Mouse (Mus musculus): ENCODE measurements at regions not wholly inside any gene's neighbourhood (a gene's known extent, or its start where the extent isn't known, plus 50 kb on each side); places are given as distances from the start of the nearest gene placed in this dataset.
A peak's percentile ranks its signal among the peaks of the same experiment; 100 is the strongest.

- DNase-seq (ENCODE audit: low spot score in 2 of 2): no peak
Observed at GRCm38 (mm10) chr9:90827474-90827873, 534.7 kb upstream of the Zic4 start.

- no peak for DNase-seq (ENCODE audit: low spot score in 2 of 2)
Observed at GRCm38 (mm10) chr9:90828701-90829100, 533.5 kb upstream of the Zic4 start.

GRCm38 (mm10) chr9:90830704-90831103 lies 531.5 kb upstream of the Zic4 start:
- no peak for DNase-seq (ENCODE audit: low spot score in 2 of 2)

- no peak for DNase-seq (ENCODE audit: low spot score in 2 of 2)
Observed at GRCm38 (mm10) chr9:90833743-90834539, 528.3 kb upstream of the Zic4 start.

GRCm38 (mm10) chr9:90838184-90838926 lies 523.9 kb upstream of the Zic4 start:
- no peak for DNase-seq (ENCODE audit: low spot score in 2 of 2)

- no peak for DNase-seq (ENCODE audit: low spot score in 2 of 2)
Observed at GRCm38 (mm10) chr9:90851044-90851443, 511.2 kb upstream of the Zic4 start.

GRCm38 (mm10) chr9:90871636-90872035 lies 490.6 kb upstream of the Zic4 start:
- DNase-seq (ENCODE audit: low spot score in 2 of 2): no peak

- DNase-seq (ENCODE audit: low spot score in 2 of 2): no peak
Observed at GRCm38 (mm10) chr9:90884467-90884866, 477.7 kb upstream of the Zic4 start.

GRCm38 (mm10) chr9:90887405-90887804 lies 474.8 kb upstream of the Zic4 start:
- DNase-seq (ENCODE audit: low spot score in 2 of 2): no peak

GRCm38 (mm10) chr9:90890801-90891200 lies 471.4 kb upstream of the Zic4 start:
- no peak for DNase-seq (ENCODE audit: low spot score in 2 of 2)

- no peak for DNase-seq (ENCODE audit: low spot score in 2 of 2)
Observed at GRCm38 (mm10) chr9:90892816-90893215, 469.4 kb upstream of the Zic4 start.

- DNase-seq (ENCODE audit: low spot score in 2 of 2): no peak
Observed at GRCm38 (mm10) chr9:90903557-90903956, 458.7 kb upstream of the Zic4 start.

GRCm38 (mm10) chr9:90906106-90906505 lies 456.1 kb upstream of the Zic4 start:
- DNase-seq (ENCODE audit: low spot score in 2 of 2): no peak

- DNase-seq (ENCODE audit: low spot score in 2 of 2): no peak
Observed at GRCm38 (mm10) chr9:90906684-90907083, 455.5 kb upstream of the Zic4 start.

GRCm38 (mm10) chr9:90954613-90955012 lies 407.6 kb upstream of the Zic4 start:
- DNase-seq (ENCODE audit: low spot score in 2 of 2): no peak

- no peak for DNase-seq (ENCODE audit: low spot score in 2 of 2)
Observed at GRCm38 (mm10) chr9:90961436-90961835, 400.8 kb upstream of the Zic4 start.

- DNase-seq (ENCODE audit: low spot score in 2 of 2): no peak
Observed at GRCm38 (mm10) chr9:90964043-90964442, 398.2 kb upstream of the Zic4 start.

- DNase-seq (ENCODE audit: low spot score in 2 of 2): no peak
Observed at GRCm38 (mm10) chr9:90978730-90979129, 383.5 kb upstream of the Zic4 start.

GRCm38 (mm10) chr9:90980023-90980802 lies 382.0 kb upstream of the Zic4 start:
- peak; percentile 2 to 15 for DNase-seq (ENCODE audit: low spot score in 2 of 2)

GRCm38 (mm10) chr9:90999178-90999577 lies 363.0 kb upstream of the Zic4 start:
- DNase-seq (ENCODE audit: low spot score in 2 of 2): no peak

GRCm38 (mm10) chr9:91004214-91004613 lies 358.0 kb upstream of the Zic4 start:
- DNase-seq (ENCODE audit: low spot score in 2 of 2): no peak

GRCm38 (mm10) chr9:91040546-91040945 lies 321.7 kb upstream of the Zic4 start:
- no peak for DNase-seq (ENCODE audit: low spot score in 2 of 2)
